Mouse (Mus musculus) heart, postnatal 0 days (tissue): ENCODE results near the gene Slc25a12.

Source experiments
- CTCF ChIP-seq: IDR thresholded peaks from 2 replicates; pipeline ENCODE4 v1.5.1; 2016; ENCODE audit warnings: antibody characterized with exemption, control low read depth, low read depth
- EP300 ChIP-seq: IDR thresholded peaks from 2 replicates; pipeline ENCODE4 v1.6.1; 2016; ENCODE audit warnings: antibody characterized with exemption, low read depth

DNA sequence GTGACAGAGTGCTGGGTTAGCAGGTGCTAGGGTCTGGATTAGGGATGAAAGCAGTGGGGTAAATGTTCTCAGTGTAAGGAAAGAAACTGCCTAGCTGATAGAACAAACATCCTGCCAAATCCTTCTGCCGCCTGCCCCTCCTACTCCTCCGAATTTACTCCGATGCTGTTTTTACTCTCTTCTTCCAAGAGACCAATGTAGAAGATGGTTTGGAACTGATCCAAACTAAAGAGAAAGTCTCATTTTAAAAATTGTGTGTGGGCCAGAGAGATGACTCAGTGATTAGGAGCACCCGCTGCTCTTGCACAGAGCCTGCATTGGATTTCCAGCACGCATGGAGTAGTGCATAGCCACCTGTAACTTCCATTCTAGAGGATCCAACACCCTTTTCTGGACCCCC, 4.2 kb upstream of the Slc25a12 start:
- TF ChIP-seq CTCF (no peak), EP300 (no peak)
